Mouse (Mus musculus): ENCODE results near the gene Acp5. TPM values are rescaled to one million over a fixed set of nuclear protein-coding genes. Genes with fewer than 3 reads are reported as not detected.

The Acp5 gene
- polyA plus RNA-seq (2017; shearing (Covaris generic)) = 100 to 1,000 TPM; 159 to 391 TPM

DNA sequence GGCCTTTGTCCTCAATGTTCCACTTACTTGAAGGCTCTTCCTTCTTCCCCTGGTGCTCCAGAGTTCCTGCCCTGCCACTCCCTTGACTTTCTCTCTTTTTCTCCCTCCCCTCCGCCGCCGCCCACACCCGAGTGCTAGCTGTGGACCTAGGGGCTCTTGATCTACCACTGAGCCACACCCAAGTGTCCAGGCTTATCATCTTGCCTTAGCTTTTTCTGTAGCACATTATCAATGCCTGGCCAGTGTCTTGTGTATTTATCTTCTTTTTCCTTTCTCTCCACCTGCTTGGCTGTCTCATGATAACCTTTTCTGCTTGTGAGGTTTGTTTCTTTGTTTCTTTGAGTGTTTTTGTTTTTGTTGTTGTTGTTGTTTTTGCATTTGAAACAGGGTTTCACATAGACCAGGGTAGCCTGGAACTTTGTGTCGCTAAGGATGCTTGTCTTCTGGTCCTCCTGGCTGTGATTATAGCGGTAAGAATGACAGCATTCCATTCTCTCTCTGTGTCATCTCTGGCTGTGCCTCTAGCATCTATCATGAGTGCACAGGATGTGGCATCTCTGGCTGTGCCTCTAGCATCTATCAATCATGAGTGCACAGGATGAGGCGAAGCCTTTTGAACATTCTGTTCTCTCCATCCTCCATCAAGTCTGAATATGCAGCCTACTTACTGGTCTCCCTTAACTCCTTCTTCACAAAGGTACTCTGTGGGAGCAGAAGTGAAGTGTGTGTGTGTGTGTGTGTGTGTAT lies at the start of gene Acp5:
Gene Acp5 (minus strand): TSS at position 68 of the 747 bp plus-strand sequence.

GRCm38 (mm10) chr9:22156497-22157245 lies 21.2 kb upstream of the Acp5 start, which contains the start of gene Pigyl:
Gene Pigyl (plus strand): TSS chr9:22156846.

DNA sequence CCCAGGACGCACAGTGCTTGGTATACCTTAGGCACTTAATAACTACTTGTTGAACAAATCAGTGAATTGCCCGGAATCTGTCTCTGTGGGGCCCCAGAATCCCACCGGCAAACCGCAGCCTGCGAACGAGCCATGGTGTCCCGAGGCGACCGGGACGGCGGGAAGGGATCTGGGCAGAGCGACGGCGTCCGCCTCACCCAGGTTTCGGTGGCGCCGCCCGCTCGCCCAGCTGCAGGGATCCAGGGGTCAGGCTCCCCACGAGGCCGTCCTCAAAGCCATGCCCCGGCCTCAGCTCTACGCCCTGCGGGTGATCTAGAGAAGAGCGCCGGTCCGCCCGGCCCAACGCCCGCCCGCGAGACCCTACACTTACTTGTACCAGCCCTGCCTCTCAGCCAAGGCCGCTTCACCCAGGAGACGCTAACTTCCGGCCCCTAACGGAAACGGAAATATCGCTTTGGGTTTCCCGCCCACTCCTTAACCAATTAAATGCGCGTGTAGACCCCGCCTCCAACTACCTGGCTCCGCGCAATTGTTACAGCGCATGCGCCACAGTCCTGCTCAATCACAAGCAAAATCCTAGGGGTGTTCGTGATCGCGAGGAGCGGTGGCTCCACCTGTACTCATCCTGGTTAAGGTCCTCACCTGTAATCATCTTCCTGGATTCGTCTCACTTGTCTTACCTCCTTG lies 18.6 kb downstream of the Acp5 start, which contains the start of gene Elof1:
Gene Elof1 (minus strand): TSS at position 433 of the 687 bp plus-strand sequence.

GRCm38 (mm10) chr9:22098993-22099696 lies 36.4 kb downstream of the Acp5 start, which contains the start of gene Cnn1:
Gene Cnn1 (plus strand): TSS chr9:22099216.

GRCm38 (mm10) chr9:22085022-22085834 lies 50.3 kb downstream of the Acp5 start, which contains the start of gene Ecsit:
Gene Ecsit (minus strand): TSS chr9:22085438.

Other genes with a start within 250 kb of the Acp5 start
- 10 to 100 TPM in 1 of 2 experiments, 1 to 10 TPM in 1; 6.1 to 10.7 TPM for gene Rab3d, start 217.5 kb downstream of the Acp5 start, polyA plus RNA-seq (2017; shearing (Covaris generic))
- under 1 TPM; 0.21 to 0.24 TPM for gene Ccdc159, start 208.2 kb downstream of the Acp5 start, polyA plus RNA-seq (2017; shearing (Covaris generic))
- gene Tmem205, start 208.2 kb downstream of the Acp5 start, polyA plus RNA-seq (2017; shearing (Covaris generic)) = 1 to 10 TPM; 1.7 to 4.5 TPM
- under 1 TPM; 0.09 to 0.27 TPM for gene Plppr2, start 198.7 kb downstream of the Acp5 start, polyA plus RNA-seq (2017; shearing (Covaris generic))
- gene Swsap1, start 180.0 kb downstream of the Acp5 start, polyA plus RNA-seq (2017; shearing (Covaris generic)) = 1 to 10 TPM; 7.7 to 9.4 TPM
- gene Epor, start 172.2 kb downstream of the Acp5 start, polyA plus RNA-seq (2017; shearing (Covaris generic)) = 1 to 10 TPM in 1 of 2 experiments, not detected in 1; 2.5 TPM
- gene Rgl3, start 146.3 kb downstream of the Acp5 start, polyA plus RNA-seq (2017; shearing (Covaris generic)) = under 1 TPM in 1 of 2 experiments, not detected in 1; 0.11 TPM
- gene Ccdc151, start 133.1 kb downstream of the Acp5 start, polyA plus RNA-seq (2017; shearing (Covaris generic)) = under 1 TPM in 1 of 2 experiments, not detected in 1; 0.16 TPM
- gene Prkcsh, start 132.9 kb downstream of the Acp5 start, polyA plus RNA-seq (2017; shearing (Covaris generic)) = 10 to 100 TPM; 75.9 to 94.6 TPM
- not detected for gene Elavl3, start 83.7 kb downstream of the Acp5 start, polyA plus RNA-seq (2017; shearing (Covaris generic))
- gene Gm49318, start 64.5 kb downstream of the Acp5 start, polyA plus RNA-seq (2017; shearing (Covaris generic)) = not detected
- gene Zfp653, start 64.3 kb downstream of the Acp5 start, polyA plus RNA-seq (2017; shearing (Covaris generic)) = 10 to 100 TPM; 16.4 to 20.2 TPM
- gene Ecsit, start 50.3 kb downstream of the Acp5 start, polyA plus RNA-seq (2017; shearing (Covaris generic)) = 10 to 100 TPM; 39.4 to 53.9 TPM
- under 1 TPM in 1 of 2 experiments, not detected in 1; 0.15 TPM for gene Cnn1, start 36.5 kb downstream of the Acp5 start, polyA plus RNA-seq (2017; shearing (Covaris generic))
- gene Elof1, start 18.5 kb downstream of the Acp5 start, polyA plus RNA-seq (2017; shearing (Covaris generic)) = 100 to 1,000 TPM in 1 of 2 experiments, 10 to 100 TPM in 1; 78.2 to 107 TPM
- gene Pigyl, start 21.1 kb upstream of the Acp5 start, polyA plus RNA-seq (2017; shearing (Covaris generic)) = 10 to 100 TPM; 42.8 to 60.2 TPM
- gene Zfp872, start 52.4 kb upstream of the Acp5 start, polyA plus RNA-seq (2017; shearing (Covaris generic)) = not detected
- gene Zfp809, start 90.0 kb upstream of the Acp5 start, polyA plus RNA-seq (2017; shearing (Covaris generic)) = 10 to 100 TPM; 36.6 to 43.6 TPM
- gene Zfp599, start 124.2 kb upstream of the Acp5 start, polyA plus RNA-seq (2017; shearing (Covaris generic)) = 1 to 10 TPM; 2.9 to 4.1 TPM
- 10 to 100 TPM; 12.4 to 27.2 TPM for gene Zfp810, start 171.9 kb upstream of the Acp5 start, polyA plus RNA-seq (2017; shearing (Covaris generic))

All from activated CD4-positive, CD25-positive, alpha-beta regulatory T cell (primary cell).